Mouse (Mus musculus) adrenal gland, postnatal 25 days (tissue): Measurements from ENCODE around the gene Bola1. TPM values are rescaled to one million over a fixed set of nuclear protein-coding genes. Genes with fewer than 3 reads are reported as not detected.
A peak's percentile ranks its signal among the peaks of the same experiment; 100 is the strongest.
"Not testable (repeated sequence)": the region's sequence is repeated elsewhere in the genome, so short reads cannot be mapped to it uniquely, and the experiment has no call there.

Experiments
- DNase-seq: peaks from one replicate; pipeline ENCODE4 v3.0.0; 2021; ENCODE audit warnings: mixed read lengths
- long read RNA-seq: library from polyadenylated mRNA; stranded (forward); transcript quantifications from one replicate; pipeline ENCODE4 v2.0.0, GENCODE M21; 2021
- total RNA-seq: library from RNA; stranded (reverse); gene quantifications from 2 replicates; pipeline ENCODE4 v1.2.3, GENCODE M21; 2021

Bola1 gene
- 39.3 and 42.4 TPM in 2 replicates for total RNA-seq
- long read RNA-seq, transcript Bola1-201 (2 exons, 729 nt), result major isoform, 26 of 29 reads
- long read RNA-seq, partial matches to known transcripts, result 0 of 29 reads
- long read RNA-seq, other reads (novel, unspliced or antisense), result 3 of 29 reads

DNA sequence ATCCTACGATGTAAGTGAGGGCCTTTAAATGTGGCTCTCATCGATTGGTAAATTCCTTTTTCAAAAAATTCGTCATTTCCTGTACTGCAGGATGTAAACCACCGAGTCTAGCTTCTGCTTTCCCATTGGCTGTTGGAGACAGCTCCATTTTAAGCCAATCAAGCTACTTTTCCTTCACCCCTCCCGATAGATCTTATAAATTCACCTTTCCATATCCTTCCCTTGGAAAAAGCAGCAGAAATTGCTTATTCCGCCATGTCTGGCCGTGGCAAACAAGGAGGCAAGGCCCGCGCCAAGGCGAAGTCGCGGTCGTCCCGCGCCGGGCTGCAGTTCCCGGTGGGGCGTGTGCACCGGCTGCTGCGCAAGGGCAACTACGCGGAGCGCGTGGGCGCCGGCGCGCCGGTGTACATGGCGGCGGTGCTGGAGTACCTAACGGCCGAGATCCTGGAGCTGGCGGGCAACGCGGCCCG is at the start of gene Bola1, which contains the start of gene Hist2h2ab:
Gene Bola1, minus strand, starts transcription at position 49 of the 470 bp plus-strand sequence.
Gene Hist2h2ab, plus strand, starts transcription at position 205 of the 470 bp plus-strand sequence.
- peak; percentile 61 for DNase-seq

- DNase-seq, result not testable (repeated sequence)
Observed at GRCm38 (mm10) chr3:96268776-96269378, 49.4 kb upstream of the Bola1 start.

GRCm38 (mm10) chr3:96268051-96268775 is 48.7 kb upstream of the Bola1 start, which contains the start of gene Hist2h3b:
Gene Hist2h3b, plus strand, starts transcription at chr3:96268654.
- peak; percentile 77 for DNase-seq

GRCm38 (mm10) chr3:96267541-96267940 is 48.0 kb upstream of the Bola1 start:
- DNase-seq, result no peak

GRCm38 (mm10) chr3:96266132-96266710 is 46.7 kb upstream of the Bola1 start:
- DNase-seq, result no peak

DNA sequence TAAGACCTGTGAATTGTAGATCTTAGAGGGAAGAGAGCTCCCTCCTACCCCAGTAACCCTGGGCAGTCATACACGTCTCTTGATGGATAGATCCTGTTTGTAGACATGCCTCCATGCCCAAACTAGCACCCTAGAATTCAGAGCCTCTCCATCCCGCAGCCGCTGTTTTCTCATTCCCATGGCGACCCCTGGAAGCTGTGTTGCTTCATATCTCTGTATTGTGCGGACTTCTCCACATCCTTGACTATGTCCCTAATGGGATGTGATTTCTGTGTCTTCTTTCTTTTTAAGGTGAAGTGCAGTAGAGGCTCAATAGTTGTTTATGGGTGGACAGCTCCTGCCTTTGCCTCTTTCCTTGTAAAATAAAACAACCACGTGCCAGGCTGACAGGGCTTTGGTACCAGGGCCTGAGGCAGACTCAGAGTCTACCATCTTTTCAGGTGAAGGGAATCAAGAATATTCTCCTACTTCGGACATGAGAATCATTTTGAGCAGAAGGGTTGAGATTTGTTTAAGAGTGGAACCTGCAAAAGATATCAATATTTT is 45.0 kb upstream of the Bola1 start:
- DNase-seq, result no peak

DNA sequence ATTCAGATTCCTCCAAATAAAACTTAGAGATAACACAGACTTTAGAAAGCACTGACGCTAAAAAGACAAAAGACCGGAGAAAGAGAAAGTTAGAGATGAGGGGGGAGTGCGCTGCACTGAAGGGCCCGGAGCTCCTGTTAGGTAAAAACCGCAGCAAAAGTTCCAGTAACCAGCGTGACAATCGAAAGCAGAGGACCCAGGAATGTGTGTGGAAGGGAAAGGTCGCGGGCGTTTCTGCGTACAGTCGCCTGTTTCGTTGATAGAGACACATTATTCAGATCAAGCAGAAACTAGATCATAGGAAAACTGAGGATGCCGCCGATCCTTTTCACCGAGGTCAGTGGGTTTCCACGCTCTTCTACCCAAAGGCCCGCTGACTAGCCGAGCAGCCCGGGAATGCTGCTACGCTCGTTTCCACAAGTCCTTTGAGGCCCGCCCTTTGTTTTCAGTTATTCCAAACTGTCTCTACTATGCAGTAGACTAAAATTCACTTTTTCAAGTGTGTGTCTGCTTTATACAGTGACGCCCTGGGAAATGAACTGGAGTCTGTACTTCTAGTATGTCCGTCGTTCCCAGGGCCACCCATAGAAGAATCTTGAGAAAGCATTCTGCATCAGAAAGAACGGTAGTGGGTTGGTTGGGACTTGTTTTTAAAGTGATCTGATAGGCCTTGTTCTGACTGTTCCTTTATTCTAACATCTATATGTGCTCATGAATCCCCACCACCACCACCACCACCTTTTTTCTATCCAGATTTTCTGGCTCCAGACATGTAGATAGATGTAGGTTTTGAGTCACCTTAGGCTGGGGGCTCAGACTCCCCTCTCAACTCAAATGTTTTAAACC is 44.3 kb upstream of the Bola1 start:
- DNase-seq, result peak; percentile 34

GRCm38 (mm10) chr3:96262979-96263550 is 43.6 kb upstream of the Bola1 start, which contains the start of gene Hist2h4:
Gene Hist2h4, minus strand, starts transcription at chr3:96263311.
- DNase-seq, result peak; percentile 89

- DNase-seq, result peak; percentile 75
Observed at GRCm38 (mm10) chr3:96262216-96262875, 42.8 kb upstream of the Bola1 start.

DNA sequence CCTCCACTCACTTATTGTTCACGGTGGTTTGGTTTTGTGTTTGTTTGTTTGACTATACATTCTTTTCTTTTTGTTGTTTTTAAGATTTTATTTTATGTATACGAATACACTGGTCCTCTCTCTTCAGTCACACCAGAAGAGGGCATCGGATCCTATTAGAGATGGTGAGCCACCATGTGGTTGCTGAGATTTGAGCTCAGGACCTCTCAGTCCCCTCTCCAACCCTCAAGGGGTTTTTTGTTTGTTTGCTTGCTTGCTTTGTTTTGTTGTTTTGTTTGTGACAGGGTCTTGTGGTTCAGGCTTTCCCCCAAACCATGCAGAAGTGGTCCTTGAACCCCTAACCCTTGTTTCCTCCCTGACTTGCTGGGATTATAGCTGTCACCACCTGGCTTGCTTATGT is 42.1 kb upstream of the Bola1 start:
- no peak for DNase-seq

GRCm38 (mm10) chr3:96260220-96260619 is 40.7 kb upstream of the Bola1 start:
- no peak for DNase-seq

DNA sequence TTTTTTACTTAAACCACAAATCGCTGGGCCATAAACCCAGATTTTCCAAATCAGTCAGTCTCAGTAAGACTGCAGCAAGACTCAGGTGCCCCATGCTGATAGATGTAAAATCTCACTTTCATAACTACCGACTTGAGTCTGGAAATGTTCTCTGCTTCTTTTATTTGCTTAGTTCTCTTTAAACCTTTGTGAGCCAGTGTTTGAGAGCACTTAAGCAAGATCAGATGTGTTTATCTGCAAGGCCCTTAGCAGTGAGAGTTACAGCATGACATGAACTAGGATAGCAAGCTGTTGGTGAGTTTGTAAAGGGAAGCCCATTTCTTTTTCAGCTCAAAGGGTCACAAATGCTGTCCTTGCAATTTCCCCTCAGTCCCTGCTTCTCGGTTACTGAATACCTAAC is 37.7 kb upstream of the Bola1 start:
- no peak for DNase-seq

DNA sequence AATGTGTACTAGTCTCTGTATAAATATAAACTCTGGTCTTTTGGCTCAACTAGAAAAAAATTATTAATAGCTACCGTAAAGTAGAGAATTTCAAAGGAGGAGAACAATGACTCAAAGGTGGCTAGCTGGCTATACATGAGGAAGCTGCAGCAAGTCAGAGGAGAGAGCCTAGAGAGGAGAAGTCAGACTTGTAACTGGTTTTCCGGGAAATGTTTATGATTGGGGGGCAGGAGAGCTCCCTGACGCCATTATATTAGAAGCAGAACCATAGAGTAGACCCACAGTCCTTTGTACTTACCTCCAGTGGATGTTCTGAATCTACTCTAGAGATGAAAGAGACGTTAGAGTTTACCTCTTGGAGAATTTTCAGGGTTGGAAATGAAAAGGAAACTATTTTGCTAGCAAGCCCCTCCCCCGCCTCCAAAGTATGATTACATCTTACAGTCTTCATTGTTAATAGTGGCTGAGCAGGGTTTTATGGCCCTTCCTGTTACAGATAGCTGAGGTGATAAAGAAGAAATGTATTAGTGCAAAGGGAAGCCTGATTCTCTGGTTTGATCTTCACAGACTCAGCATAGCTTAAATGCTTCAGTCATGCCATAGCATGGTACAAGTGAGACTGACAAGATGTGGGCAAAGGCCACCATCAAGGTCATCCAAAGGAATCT is 36.6 kb upstream of the Bola1 start:
- no peak for DNase-seq

GRCm38 (mm10) chr3:96254683-96255355 is 35.3 kb upstream of the Bola1 start:
- no peak for DNase-seq

GRCm38 (mm10) chr3:96251787-96252186 is 32.3 kb upstream of the Bola1 start:
- DNase-seq, result no peak

DNA sequence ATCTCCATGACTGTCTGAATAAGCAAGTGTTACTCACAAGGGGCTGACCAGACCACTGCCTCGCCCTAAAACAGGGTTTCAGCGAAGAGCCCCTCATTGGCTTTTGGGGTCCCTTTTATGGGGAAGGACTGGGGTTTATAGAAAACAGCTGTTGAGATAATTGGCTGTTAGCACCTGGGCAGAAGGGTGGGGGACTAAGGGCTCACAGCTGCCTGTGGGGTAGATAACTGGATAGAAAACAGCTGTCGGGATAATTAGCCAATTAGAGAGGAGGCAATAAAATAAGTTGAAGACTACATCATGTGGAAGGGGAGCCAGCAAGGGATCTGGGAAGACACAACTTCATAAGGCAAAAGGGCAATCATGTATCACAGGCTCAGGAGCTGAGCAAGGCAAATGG is 31.4 kb upstream of the Bola1 start:
- no peak for DNase-seq

GRCm38 (mm10) chr3:96249034-96249345 is 29.5 kb upstream of the Bola1 start:
- DNase-seq, result no peak

DNA sequence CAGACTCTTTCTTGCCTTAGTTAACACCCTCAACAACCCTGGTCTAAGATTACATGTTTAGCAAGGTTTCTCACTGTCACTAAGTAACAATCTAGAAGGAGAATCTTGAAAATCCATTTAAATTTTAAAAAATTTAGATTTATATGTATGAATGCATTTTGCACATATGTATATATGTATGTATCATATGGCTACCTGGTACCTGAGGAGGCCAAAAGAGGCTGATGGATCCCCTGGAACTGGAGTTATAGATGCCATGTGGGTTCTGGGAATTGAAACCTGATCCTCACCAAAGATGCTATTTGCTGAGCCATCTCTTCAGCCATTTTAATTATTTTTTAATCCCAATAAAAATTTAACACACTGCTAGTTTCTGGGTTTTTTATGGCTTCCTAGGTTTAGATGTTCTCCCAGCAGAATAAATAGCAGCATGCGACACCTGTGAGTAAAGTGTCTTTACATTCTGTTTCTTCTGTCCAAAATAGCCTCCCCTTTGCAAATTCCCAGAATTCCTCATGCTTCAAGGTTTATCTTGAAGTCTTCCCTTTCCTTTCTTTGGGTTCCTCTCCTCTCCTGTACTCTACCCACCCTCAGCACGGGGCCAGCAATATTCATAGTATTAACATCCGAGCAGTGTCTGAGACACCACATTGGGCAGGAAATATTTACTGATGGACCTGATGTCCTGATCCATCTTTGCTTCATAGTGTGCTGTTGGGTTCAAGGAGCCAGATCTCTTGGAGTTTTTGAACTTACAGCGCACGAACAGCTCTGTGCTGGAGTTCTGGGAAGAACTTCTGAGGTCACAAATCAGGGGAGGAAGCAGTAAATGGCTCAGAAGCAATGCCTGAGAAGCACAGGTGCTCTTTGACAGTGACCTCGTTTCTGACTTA is 28.9 kb upstream of the Bola1 start:
- no peak for DNase-seq
